Mouse (Mus musculus) T-helper 2 cell (primary cell): ENCODE results near the gene Thsd7b.

Source experiments
- in situ Hi-C: fragments of 300-600 bp; cut with MboI, MseI; formaldehyde crosslinking; loops from one replicate; pipeline ENCODE4 v1.15.1; 2025; ENCODE audit warnings: high pct_unique_total_duplicates

Thsd7b gene

DNA sequence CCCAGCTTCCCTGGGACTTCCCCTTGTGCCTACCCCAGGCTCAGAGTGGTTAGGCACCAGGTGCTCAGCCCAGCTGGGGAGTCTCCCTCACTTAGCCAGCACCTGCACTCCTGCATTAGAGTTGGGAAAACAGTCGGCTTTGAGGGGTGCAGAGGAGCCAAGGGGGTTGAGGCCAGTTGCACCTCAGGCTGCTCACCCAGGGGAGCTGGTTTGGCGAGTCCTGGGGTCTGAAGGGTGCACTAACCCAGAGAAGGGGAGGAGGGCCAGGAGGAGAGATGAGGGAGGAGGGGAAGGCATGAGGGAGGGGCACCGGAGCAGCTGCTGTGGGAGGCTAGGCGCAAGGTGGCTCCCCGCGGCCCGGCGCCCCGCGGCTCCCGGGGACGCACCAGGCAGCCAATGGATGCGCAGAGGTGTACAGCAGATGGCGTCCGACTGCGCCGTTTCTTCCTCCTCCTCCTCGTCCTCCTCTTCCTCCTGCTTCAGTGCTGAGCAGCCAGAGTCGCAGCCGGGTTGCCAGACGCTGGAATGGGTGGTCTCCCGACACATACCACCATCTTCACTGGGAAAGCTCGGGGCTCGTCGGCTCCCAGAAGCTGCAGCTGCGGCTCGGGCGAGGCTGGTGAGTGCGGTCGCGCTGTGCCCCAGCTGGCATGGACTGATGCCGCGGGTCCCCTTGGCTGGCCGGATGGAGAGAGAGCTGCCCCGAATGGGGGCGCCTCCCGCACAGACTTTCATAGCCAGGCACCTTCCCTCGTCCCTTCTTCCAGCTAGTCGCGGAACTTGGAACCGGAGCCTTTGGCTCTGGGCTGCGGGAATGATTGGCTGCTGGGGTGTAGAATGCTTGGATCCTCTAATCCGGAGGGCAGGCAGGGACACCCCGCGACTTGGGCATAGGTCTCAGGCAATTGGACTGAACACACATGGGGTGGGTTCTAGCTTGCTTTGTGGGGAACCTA, at the start of gene Thsd7b:
Gene Thsd7b (plus strand): TSS at position 321 of the 956 bp plus-strand sequence.
- in situ Hi-C loops: no loop called here

- in situ Hi-C loops: no loop called here
Observed at GRCm38 (mm10) chr1:129244292-129244691, 28.8 kb upstream of the Thsd7b start.

DNA sequence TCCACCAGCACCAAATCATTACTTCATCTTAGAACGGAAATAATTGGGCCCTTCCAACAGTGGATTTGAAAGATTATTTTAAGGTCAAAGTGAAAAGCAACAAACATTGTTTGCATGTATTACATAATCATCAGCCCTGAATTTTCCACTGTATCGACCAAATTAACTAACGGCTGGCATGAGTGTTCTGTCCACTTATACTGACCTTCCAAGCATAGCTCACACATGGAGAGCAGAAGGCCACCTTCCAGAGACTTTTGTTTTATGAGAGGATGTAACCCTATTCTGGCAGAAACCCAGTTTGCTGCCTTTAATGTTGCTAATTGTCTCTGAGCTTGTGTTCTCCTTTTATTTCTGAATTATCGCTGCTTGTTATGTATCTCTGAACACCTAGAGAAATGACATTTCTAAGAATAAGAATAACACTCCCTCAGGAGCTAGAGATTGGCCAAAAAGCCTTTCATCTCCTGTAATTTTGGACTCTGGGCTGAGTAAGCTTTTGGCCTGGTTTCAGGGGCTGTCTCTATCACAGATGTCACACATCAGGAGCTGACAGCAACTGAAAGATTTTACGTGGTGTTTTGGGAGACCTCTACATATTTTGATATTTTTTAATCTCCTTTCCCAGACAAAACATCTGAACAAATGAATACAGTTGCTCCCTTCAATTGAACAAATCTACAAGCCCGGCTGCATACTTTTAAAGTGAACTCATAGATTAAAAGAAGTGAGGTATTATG, 22.2 kb upstream of the Thsd7b start:
- in situ Hi-C loops: no loop called here

DNA sequence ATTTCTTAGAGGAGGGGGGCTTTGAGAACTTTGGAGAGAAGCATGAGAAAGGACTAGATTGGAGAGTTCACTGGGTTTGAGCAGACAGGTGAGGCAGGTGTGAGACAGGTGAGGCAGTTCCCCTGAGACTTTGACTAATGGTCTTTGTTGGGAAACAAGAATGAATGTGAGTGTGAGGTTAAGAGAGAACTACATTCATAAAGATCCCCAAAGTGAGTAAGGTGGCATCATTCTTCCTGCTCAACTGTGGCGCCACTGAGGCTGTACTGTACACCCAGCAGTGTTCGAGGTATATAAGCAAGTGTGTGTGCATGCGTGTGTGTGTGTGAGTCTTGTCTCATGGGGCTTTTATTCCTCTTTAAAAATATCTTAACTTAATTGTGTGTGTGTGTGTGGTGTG, 6.4 kb upstream of the Thsd7b start:
- in situ Hi-C loops: no loop called here

DNA sequence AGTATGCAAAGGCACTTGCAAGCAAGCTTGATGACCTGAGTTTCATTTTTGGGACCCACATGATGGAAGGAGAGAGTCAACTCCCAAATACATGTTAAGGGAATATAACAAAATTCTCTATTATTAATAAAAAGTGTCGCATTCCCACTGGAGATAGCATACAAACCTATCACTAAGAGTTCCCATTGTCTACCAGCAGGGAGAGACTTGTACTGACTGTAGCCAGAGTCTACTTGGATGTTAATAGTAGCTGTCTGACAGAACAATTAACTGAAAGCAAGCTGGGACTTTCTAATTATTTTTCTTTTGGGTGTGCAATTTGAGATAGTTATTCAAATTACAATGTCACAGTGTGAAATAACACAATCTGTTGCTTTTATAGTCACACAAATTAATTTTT, 31.1 kb downstream of the Thsd7b start:
- in situ Hi-C loops: no loop called here

GRCm38 (mm10) chr1:129324388-129324787, 51.3 kb downstream of the Thsd7b start:
- in situ Hi-C loops: no loop called here

DNA sequence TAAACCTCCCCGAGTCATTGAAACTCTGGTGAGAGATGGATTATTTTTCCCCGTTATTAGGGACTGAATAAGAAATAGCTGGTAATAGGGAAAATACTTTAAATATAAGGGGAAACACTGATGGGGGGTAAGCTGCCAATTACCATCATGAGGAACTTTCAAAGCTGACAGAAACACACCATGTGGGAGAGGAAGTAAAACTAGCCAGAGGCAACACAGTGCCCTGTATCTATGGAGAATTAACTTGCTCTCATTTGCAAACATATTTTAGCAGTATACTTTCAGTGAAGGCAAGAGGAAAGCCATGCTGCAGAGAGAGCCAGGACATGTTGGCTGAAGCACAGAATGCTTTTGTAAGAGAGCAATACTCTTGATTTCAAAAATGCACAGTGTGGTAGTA, 51.7 kb downstream of the Thsd7b start:
- in situ Hi-C loops: no loop called here

GRCm38 (mm10) chr1:129356631-129357030, 83.5 kb downstream of the Thsd7b start:
- in situ Hi-C loops: no loop called here

DNA sequence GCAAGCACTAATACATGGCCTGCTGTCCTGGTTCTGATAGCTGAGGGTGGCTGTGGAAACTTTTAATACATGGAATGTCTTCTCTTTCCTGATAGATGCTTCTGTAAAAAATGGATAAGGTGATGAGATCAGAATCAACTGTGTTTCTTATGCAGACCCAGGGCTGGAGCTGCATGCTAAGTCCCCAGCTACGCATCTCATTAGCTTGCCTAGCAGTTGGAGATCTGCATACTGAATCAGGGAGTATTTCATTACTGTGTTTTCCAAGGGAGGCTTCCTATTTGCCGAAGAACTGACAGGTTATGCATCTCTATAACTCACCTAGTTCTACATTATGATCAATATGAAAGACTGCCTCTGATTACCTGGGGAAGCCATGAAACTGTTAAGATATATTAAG, 84.3 kb downstream of the Thsd7b start:
- in situ Hi-C loops: no loop called here

DNA sequence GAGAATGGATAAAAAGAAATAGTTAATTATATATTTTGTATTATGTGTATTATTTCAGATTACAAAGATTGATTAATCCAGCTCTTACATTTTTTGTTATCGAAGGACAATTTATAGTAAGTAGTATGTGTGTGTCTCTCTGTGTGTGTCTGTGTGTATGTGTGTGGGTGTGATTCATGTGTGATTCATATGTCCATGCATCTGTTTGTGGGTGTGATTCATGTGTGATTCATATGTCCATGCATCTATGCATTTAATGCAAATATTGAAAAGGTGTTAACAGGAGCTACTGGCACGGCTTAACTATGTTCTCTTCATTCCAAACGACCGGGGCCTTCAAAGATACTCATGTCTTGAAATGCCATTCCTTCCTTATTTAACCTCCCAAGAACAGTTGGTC, 90.3 kb downstream of the Thsd7b start:
- in situ Hi-C loops: no loop called here

DNA sequence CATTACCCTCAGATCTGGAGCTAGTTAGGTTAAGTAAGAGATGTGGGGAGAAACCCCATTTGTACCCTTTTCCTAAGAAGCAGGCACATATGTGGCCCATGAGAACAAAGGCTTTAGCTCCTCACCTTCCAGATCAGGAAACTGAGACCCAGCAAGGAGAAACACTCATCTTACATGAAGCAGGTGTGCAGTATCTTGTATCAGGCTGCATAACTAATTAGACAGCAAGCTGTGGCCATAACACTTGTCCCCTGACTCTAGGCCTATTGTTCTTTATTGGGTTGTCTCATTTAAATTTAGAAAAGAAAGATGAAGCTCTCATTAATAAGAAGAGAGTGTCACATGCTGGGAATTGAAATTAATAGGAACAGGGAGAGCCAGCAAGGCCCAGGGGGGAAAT, 91.7 kb downstream of the Thsd7b start:
- in situ Hi-C loops: no loop called here

GRCm38 (mm10) chr1:129365590-129365989, 92.5 kb downstream of the Thsd7b start:
- in situ Hi-C loops: no loop called here

- in situ Hi-C loops: no loop called here
Observed at GRCm38 (mm10) chr1:129386479-129386878, 113.4 kb downstream of the Thsd7b start.

- in situ Hi-C loops: no loop called here
Observed at GRCm38 (mm10) chr1:129411584-129411983, 138.5 kb downstream of the Thsd7b start.

GRCm38 (mm10) chr1:129421581-129421980, 148.5 kb downstream of the Thsd7b start:
- in situ Hi-C loops: loop anchor here (5.0 kb wide), 1 partner anchor 451 kb away; no protein-coding TSS in a partner anchor

DNA sequence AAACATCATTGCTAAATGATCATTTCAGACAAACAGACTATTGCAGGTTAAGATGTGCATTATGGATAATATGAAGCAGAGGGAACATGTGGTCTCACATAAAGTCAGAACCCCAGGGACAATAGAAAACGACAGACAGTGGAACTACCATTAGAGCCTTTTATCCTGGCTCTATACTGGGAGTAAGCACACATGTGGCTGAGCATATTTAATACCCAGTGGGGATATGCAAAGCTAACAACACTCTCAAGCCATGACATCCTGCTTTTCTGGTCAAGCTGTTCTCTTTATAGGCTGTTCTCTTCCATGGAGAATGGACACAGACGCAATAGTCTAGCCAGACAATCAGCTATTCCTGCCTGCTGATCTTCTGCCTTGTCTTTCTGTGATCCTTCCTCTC, 191.3 kb downstream of the Thsd7b start:
- in situ Hi-C loops: no loop called here

DNA sequence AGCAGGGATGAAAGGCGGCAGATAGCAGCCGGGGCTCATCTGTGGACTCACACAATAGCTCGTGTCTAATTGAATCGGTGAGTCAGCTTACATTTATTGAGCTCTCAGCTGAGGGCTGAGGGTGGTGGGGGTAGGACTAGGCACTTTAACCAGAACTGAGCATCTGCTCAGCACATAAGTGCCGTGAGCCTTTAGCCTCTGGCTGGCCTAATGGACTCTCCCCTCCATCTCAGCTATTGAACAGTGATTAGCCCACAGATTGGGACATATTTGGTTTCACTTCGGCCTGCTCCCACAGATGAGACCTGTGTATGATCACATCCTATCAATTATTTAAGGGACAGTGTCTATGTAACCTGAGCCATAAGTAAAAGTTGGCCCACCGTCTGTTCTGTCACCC, 200.4 kb downstream of the Thsd7b start:
- in situ Hi-C loops: no loop called here

DNA sequence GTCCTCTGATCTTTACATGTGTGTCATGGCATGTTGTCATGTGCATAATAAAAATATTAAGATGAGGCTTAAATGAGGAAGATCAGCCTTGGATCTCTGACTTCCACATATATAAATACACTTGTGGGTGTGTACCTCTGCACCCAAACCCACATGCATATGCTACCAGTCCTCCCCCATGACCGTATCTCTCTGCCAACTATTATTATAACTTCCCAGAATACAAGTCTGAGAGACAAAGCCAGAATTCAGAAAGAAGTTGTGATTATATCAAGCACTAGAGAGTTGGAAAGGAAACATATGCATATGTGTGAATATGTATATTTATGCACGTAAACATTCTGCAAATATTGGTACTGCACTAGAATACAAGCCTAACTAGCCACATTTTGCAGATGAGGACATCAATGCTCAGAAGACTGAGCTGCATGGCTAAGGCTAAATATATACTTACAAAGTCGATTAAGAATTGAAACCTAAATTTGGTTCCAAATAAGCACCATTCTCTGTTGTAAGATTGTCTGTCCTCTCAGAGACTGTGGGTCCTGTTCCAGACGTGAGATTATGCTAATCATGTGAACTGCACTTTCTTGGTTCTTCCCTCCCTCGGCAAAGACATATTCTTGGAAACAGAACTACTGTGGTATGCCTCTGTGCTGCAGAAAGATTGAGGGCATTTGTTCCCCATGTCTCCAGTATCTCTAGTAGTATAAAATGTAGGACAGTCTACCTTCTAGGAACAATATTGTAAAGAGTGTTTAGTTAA, 211.3 kb downstream of the Thsd7b start:
- in situ Hi-C loops: loop anchor here (25.0 kb wide), 1 partner anchor 853 kb away; no protein-coding TSS in a partner anchor

GRCm38 (mm10) chr1:129491136-129491535, 218.0 kb downstream of the Thsd7b start:
- in situ Hi-C loops: loop anchor here (25.0 kb wide), 1 partner anchor 846 kb away; no protein-coding TSS in a partner anchor

DNA sequence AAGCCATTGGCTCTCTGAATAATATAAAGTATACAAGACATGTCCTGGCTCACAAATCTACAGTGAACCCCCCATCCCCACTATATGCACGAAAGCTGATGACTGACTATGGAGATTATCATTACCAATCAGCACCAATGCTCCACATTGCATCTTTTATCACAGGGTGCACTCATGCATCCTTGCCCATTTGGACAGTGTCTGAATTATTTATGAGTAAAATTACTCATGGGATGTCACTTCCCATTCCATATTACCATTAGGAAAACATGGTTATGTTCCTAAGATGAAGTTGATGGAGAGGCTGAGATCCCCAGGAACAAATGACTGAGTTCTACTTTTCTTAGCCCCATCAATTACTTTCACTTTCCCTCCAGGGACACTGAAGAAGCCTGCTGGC, 220.8 kb downstream of the Thsd7b start:
- in situ Hi-C loops: loop anchor here (25.0 kb wide), 1 partner anchor 843 kb away; no protein-coding TSS in a partner anchor

DNA sequence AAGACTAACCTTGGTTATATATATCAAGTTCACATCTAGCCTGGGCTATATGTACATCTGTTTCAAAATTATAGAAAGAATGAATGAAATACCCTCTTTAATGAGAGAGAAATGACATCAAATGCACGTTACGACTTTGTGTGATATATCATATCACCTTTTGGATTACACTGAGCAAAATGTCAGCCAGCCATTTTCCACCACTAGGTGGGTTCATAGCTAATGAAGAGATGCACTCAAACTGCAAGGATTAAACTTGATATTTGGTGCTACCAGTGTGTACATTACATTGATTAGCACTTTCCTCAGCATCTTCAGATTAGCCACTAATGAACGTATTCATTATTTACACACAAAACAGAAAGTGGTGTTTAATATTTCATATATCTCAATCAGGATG, 228.6 kb downstream of the Thsd7b start:
- in situ Hi-C loops: no loop called here

DNA sequence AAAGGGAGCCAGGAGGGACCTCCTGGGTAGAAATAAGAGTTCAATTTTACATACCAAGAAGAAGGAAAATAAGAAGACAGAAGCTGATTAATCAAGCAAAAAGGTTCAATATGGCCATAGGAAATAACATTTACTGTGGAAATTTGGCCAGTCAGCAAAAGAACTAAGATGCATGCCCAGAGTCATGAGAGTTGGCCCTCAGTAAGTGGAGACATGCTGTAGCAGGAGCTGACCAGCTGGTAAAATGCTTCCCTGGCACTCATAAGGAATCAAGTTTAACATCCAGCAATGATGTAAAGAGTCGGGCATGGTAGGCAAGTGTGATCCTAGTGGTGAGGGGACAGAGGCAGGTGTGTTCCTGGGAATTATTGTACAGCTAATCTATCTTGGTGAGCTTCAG, 243.3 kb downstream of the Thsd7b start:
- in situ Hi-C loops: no loop called here
